Mouse (Mus musculus) embryonic facial prominence, embryonic 14.5 days (tissue): ENCODE data around the gene Colgalt2. TPM values are rescaled to one million over a fixed set of nuclear protein-coding genes. Genes with fewer than 3 reads are reported as not detected.
"Not testable (repeated sequence)": the region's sequence is repeated elsewhere in the genome, so short reads cannot be mapped to it uniquely, and the experiment has no call there.

Experiments used
- ATAC-seq: fragments of 200-750 bp; cut with Nextera tagmentation; 2 replicates; pipeline ENCODE4 v1.8.0; 2017; ENCODE audit warnings: low read depth, moderate number of reproducible peaks, moderate TSS enrichment
- DNase-seq: peaks from one replicate; pipeline ENCODE4 v3.0.0-alpha.2; 2015; ENCODE audit warnings: low spot score
- H3K27ac ChIP-seq: fragments of 300-500 bp; sonication (generic); replicated peaks from 2 replicates; pipeline ENCODE4 v1.5.1; 2014; ENCODE audit warnings: low read depth, mild to moderate bottlenecking, low read length, moderate library complexity
- H3K27me3 ChIP-seq: fragments of 300-500 bp; sonication (generic); replicated peaks from 2 replicates; pipeline ENCODE4 v1.6.1; 2014; ENCODE audit warnings: low read length; ENCODE audit not compliant: control insufficient read depth, insufficient read depth
- H3K36me3 ChIP-seq: fragments of 300-500 bp; sonication (generic); 2 replicates; pipeline ENCODE4 v1.6.1; 2014; ENCODE audit warnings: low read length, mixed read lengths; ENCODE audit not compliant: control insufficient read depth, insufficient read depth
- H3K4me1 ChIP-seq: fragments of 300-500 bp; sonication (generic); 2 replicates; pipeline ENCODE4 v1.6.1; 2014; ENCODE audit warnings: antibody characterized with exemption, low read length; ENCODE audit not compliant: control insufficient read depth, insufficient read depth
- H3K4me2 ChIP-seq: fragments of 300-500 bp; sonication (generic); 2 replicates; pipeline ENCODE4 v1.6.1; 2014; ENCODE audit warnings: low read depth, mild to moderate bottlenecking, low read length, moderate library complexity, mixed read lengths
- H3K4me3 ChIP-seq: fragments of 300-500 bp; sonication (generic); 2 replicates; pipeline ENCODE4 v1.5.1; 2014; ENCODE audit warnings: low read depth, mild to moderate bottlenecking, low read length
- H3K9ac ChIP-seq: fragments of 300-500 bp; sonication (generic); 2 replicates; pipeline ENCODE4 v1.6.1; 2014; ENCODE audit warnings: low read depth, mild to moderate bottlenecking, low read length, moderate library complexity, mixed read lengths
- H3K9me3 ChIP-seq: fragments of 300-500 bp; sonication (generic); 2 replicates; pipeline ENCODE4 v1.6.1; 2016; ENCODE audit warnings: low read length; ENCODE audit not compliant: control insufficient read depth
- WGBS: fragments of 180-500 bp; shearing (Covaris S2); extraction: QIAGEN DNeasy Blood & Tissue Kit; methylation state at CpG from one replicate; pipeline ENCODE4 v1.1.7; 2014; 5-methylcytosine and 5-hydroxymethylcytosine counted together
- polyA plus RNA-seq: library from polyadenylated mRNA; unstranded; fragments of >200 nt; fragmentation: Nextera tagmentation; extraction: Ambion mirVana; gene quantifications from 2 replicates; pipeline ENCODE4 v1.2.1, GENCODE M21; 2014

The Colgalt2 gene
- polyA plus RNA-seq: 5.5 and 6.6 TPM in 2 replicates

GRCm38 (mm10) chr1:152399790-152400555 lies at the start of gene Colgalt2:
TSS of gene Colgalt2 (plus strand) at chr1:152399830.
- under 1% methylated on average over 18 of the region's 70 CpGs for WGBS
- peak within 1 kb of the TSS; percentile 68 for H3K27ac ChIP-seq
- no peaks in the 10 kb centered on the region for H3K9me3 ChIP-seq
- peak; percentile 82 for DNase-seq
- 0 out of 2 replicates have a peak, but pooled peaks cover 9% of the 10 kb centered on the region for H3K27me3 ChIP-seq
- ATAC-seq: peak; percentile 88
- peak within 1 kb of the TSS; percentile 97 for H3K4me2 ChIP-seq
- no peaks in the 10 kb centered on the region for H3K36me3 ChIP-seq
- H3K4me3 ChIP-seq: peak within 1 kb of the TSS; percentile 69
- H3K4me1 ChIP-seq: 0 out of 2 replicates have a peak, but pooled peaks cover 10% of the 10 kb centered on the region
- peak within 1 kb of the TSS; percentile 71 for H3K9ac ChIP-seq

GRCm38 (mm10) chr1:152356721-152357120 lies 42.9 kb upstream of the Colgalt2 start:
- Histone ChIP-seq H3K27me3 (no peaks in the 10 kb centered on the region), H3K4me2 (no peak overlapping the region), H3K4me3 (no peak overlapping the region), H3K9me3 (no peaks in the 10 kb centered on the region), H3K9ac (no peak overlapping the region), H3K4me1 (no peaks in the 10 kb centered on the region), H3K36me3 (no peaks in the 10 kb centered on the region), H3K27ac (no peak overlapping the region)
- ATAC-seq (no peak), DNase-seq (no peak)
- WGBS: 69% methylated on average over 4 of the region's 4 CpGs

- no peak overlapping the region; the same call in 1 of the 2 replicates for H3K9ac ChIP-seq
- H3K36me3 ChIP-seq: peaks cover 19% of the 10 kb centered on the region; the same call in 1 of the 2 replicates
- no peak overlapping the region for H3K4me3 ChIP-seq
- no peaks in the 10 kb centered on the region for H3K27me3 ChIP-seq
- WGBS: 52% methylated on average over 13 of the region's 13 CpGs
- peak; percentile 26; the same call in 1 of the 2 replicates for ATAC-seq
- no peaks in the 10 kb centered on the region for H3K9me3 ChIP-seq
- H3K4me2 ChIP-seq: peak overlapping the region; percentile 5; the same call in 1 of the 2 replicates
- DNase-seq: peak; percentile 74
- peaks cover 8% of the 10 kb centered on the region; the same call in 1 of the 2 replicates for H3K4me1 ChIP-seq
- peak overlapping the region; percentile 71 for H3K27ac ChIP-seq
Measured at GRCm38 (mm10) chr1:152368311-152369088, 31.1 kb upstream of the Colgalt2 start.

GRCm38 (mm10) chr1:152369139-152369538 lies 30.5 kb upstream of the Colgalt2 start:
- WGBS: 19% methylated on average over 4 of the region's 4 CpGs
- H3K27ac ChIP-seq: no peak overlapping the region
- H3K4me3 ChIP-seq: no peak overlapping the region
- ATAC-seq: peak; percentile 86
- H3K4me1 ChIP-seq: peaks cover 8% of the 10 kb centered on the region; the same call in 1 of the 2 replicates
- no peak overlapping the region for H3K9ac ChIP-seq
- no peaks in the 10 kb centered on the region for H3K9me3 ChIP-seq
- peak overlapping the region; percentile 5; the same call in 1 of the 2 replicates for H3K4me2 ChIP-seq
- peaks cover 19% of the 10 kb centered on the region; the same call in 1 of the 2 replicates for H3K36me3 ChIP-seq
- H3K27me3 ChIP-seq: no peaks in the 10 kb centered on the region
- DNase-seq: peak; percentile 93

- H3K9ac ChIP-seq: no peak overlapping the region
- H3K9me3 ChIP-seq: no peaks in the 10 kb centered on the region
- DNase-seq (no peak), ATAC-seq (no peak)
- no peak overlapping the region for H3K4me2 ChIP-seq
- H3K36me3 ChIP-seq: peaks cover 44% of the 10 kb centered on the region
- WGBS: 88% methylated on average over 5 of the region's 5 CpGs
- H3K4me3 ChIP-seq: no peak overlapping the region
- H3K27ac ChIP-seq: no peak overlapping the region
- no peaks in the 10 kb centered on the region for H3K27me3 ChIP-seq
- no peaks in the 10 kb centered on the region for H3K4me1 ChIP-seq
Measured at GRCm38 (mm10) chr1:152378311-152378710, 21.3 kb upstream of the Colgalt2 start.

GRCm38 (mm10) chr1:152384589-152384988 lies 15.0 kb upstream of the Colgalt2 start:
- WGBS: 97% methylated on average over 1 of the region's 1 CpGs
- Histone ChIP-seq H3K36me3 (peaks cover 26% of the 10 kb centered on the region; the same call in 1 of the 2 replicates), H3K27ac (no peak overlapping the region), H3K4me2 (no peak overlapping the region), H3K4me1 (no peaks in the 10 kb centered on the region; the same call in 1 of the 2 replicates), H3K9ac (no peak overlapping the region), H3K9me3 (no peaks in the 10 kb centered on the region), H3K4me3 (no peak overlapping the region), H3K27me3 (no peaks in the 10 kb centered on the region)
- DNase-seq (no peak), ATAC-seq (no peak)

GRCm38 (mm10) chr1:152385693-152386092 lies 13.9 kb upstream of the Colgalt2 start:
- H3K9me3 ChIP-seq, H3K27ac ChIP-seq, H3K4me1 ChIP-seq, H3K27me3 ChIP-seq, ATAC-seq, DNase-seq: not testable (repeated sequence)
- H3K36me3 ChIP-seq: peaks cover 17% of the 10 kb centered on the region; the same call in 1 of the 2 replicates
- H3K9ac ChIP-seq: peak overlapping the region; percentile 85
- WGBS: 28% methylated on average over 2 of the region's 4 CpGs
- peak overlapping the region; percentile 57 for H3K4me2 ChIP-seq
- H3K4me3 ChIP-seq: peak overlapping the region; percentile 90

- H3K27me3 ChIP-seq: no peaks in the 10 kb centered on the region
- peak within 1 kb of the TSS; percentile 57 for H3K4me2 ChIP-seq
- DNase-seq (peak; percentile 88), ATAC-seq (peak; percentile 98)
- peak within 1 kb of the TSS; percentile 90 for H3K4me3 ChIP-seq
- H3K9me3 ChIP-seq: no peaks in the 10 kb centered on the region
- H3K4me1 ChIP-seq: no peaks in the 10 kb centered on the region; the same call in 1 of the 2 replicates
- peak within 1 kb of the TSS; percentile 85 for H3K9ac ChIP-seq
- 0 out of 2 replicates have a peak, but pooled peaks cover 16% of the 10 kb centered on the region for H3K36me3 ChIP-seq
- WGBS: 0% methylated on average over 26 of the region's 57 CpGs
- no peak within 1 kb of the TSS for H3K27ac ChIP-seq
Measured at GRCm38 (mm10) chr1:152386188-152386835, 13.3 kb upstream of the Colgalt2 start, which contains the start of gene Tsen15. TSS of gene Tsen15 (minus strand) at chr1:152386688.
